Mouse (Mus musculus): Measurements from ENCODE around the gene Pitpnm1.
"Not testable (repeated sequence)": the region's sequence is repeated elsewhere in the genome, so short reads cannot be mapped to it uniquely, and the experiment has no call there.

The Pitpnm1 gene

DNA sequence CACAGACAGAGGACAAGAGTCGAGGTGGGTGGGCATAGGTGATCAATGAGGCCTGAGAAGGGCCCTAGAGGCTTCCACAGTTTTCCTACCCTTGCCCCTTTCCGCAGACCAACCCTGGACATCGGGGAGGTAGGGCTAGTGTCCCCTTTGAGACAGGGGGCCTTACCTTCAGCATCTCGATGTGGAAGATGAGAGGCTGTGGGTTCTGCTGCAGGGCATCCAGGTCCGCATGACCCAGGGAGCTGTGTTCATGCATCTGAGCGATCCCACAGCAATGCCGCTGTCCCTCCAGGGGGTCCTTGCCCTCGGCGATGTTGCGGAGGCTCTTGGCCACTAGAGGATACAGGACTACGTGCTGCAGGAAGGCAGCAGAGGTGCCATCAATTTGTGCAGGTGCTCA, 16.0 kb downstream of the Pitpnm1 start:
- no peak for DNase-seq (ENCODE audit: inconsistent age in 2 of 2, low spot score in 1 of 2)

DNA sequence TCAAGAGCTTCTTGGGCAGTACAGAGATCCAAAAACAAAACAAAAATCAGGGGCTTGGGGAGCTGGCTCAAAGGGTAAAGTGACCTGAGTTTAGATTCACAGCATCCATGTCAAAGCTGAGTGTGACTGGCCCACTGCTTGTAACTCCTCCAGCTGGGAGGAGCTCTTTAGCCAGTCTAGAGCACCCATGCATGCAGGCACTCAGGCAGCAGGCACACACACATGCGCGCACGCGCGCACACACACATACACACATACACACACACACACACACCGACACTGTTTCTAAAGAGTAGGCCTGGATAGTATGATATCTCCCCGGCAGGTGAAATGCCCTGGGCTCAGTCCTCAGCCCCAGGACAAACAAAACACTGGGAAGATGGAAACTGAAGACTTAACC, 17.2 kb downstream of the Pitpnm1 start:
- no peak for DNase-seq (ENCODE audit: inconsistent age in 2 of 2, low spot score in 1 of 2)

DNA sequence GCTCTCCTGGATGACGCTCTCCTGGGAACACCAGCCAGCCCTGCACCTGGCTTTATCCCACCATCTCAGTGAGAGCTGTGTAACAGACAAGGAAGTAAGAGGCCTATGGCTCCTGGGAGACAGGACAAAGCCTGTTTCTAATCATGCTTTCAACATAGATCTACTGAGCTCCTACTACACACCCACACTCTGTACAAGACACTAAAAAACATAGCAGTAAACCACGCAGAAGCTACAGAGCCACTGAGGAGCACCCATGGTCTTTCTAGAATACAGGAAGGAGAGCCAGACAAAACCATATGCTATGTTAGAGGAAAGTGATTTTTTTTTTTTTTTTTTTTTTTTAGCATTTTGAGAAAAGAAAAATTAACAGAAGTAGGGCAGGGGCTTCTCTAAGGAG, 18.6 kb downstream of the Pitpnm1 start:
- DNase-seq (ENCODE audit: inconsistent age in 2 of 2, low spot score in 1 of 2), result no peak

- no peak for DNase-seq (ENCODE audit: inconsistent age in 2 of 2, low spot score in 1 of 2)
These were observed 20.1 kb downstream of the Pitpnm1 start for GRCm38 (mm10) chr19:4119716-4120487.

- no peak for DNase-seq (ENCODE audit: inconsistent age in 2 of 2, low spot score in 1 of 2)
These were observed 20.7 kb downstream of the Pitpnm1 start for GRCm38 (mm10) chr19:4120496-4120895.

DNA sequence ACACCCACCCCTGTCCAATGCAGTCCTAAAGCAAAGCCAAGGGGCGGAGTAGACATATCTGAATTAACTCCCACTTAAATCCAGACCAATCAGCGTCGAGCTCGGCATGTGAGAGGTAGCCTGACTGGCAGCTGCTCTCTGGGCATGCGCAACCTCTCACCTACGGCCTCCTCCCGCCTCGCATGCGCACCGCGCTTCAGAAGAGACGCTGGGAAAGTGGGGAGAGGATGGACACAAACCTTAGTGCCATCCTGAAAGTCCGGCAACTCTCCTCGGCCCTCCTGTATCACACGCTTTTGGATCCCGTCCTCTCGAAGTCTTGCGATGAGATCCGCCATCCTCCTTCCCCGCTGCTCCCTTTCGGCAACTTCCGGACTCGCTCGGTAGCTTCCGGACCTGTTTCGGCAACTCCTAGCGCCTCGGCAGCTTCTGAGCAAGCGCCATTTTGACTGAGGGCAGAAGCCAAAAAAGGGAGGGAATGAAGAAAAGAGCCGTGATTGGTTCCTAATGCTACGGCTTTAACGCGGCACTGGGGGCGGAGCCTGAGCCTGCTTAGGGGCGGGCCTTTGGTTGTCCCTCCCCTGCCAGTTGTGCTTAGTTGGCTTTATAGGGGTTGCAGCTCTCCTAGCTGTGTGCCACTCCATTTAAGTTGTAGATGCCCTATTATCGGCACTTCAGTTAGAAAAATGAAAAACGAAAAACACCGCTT, 21.5 kb downstream of the Pitpnm1 start:
- DNase-seq (ENCODE audit: inconsistent age in 2 of 2, low spot score in 1 of 2), result peak; percentile 98 to 99

GRCm38 (mm10) chr19:4121896-4122295, 22.1 kb downstream of the Pitpnm1 start:
- DNase-seq (ENCODE audit: inconsistent age in 2 of 2, low spot score in 1 of 2), result not testable (repeated sequence)

GRCm38 (mm10) chr19:4122411-4123370, 22.9 kb downstream of the Pitpnm1 start:
- no peak for DNase-seq (ENCODE audit: inconsistent age in 2 of 2, low spot score in 1 of 2)

GRCm38 (mm10) chr19:4124432-4124831, 24.6 kb downstream of the Pitpnm1 start:
- DNase-seq (ENCODE audit: inconsistent age in 2 of 2, low spot score in 1 of 2), result no peak

GRCm38 (mm10) chr19:4125268-4125667, 25.5 kb downstream of the Pitpnm1 start:
- DNase-seq (ENCODE audit: inconsistent age in 2 of 2, low spot score in 1 of 2), result peak in 1 of 2 experiments; percentile 79

DNA sequence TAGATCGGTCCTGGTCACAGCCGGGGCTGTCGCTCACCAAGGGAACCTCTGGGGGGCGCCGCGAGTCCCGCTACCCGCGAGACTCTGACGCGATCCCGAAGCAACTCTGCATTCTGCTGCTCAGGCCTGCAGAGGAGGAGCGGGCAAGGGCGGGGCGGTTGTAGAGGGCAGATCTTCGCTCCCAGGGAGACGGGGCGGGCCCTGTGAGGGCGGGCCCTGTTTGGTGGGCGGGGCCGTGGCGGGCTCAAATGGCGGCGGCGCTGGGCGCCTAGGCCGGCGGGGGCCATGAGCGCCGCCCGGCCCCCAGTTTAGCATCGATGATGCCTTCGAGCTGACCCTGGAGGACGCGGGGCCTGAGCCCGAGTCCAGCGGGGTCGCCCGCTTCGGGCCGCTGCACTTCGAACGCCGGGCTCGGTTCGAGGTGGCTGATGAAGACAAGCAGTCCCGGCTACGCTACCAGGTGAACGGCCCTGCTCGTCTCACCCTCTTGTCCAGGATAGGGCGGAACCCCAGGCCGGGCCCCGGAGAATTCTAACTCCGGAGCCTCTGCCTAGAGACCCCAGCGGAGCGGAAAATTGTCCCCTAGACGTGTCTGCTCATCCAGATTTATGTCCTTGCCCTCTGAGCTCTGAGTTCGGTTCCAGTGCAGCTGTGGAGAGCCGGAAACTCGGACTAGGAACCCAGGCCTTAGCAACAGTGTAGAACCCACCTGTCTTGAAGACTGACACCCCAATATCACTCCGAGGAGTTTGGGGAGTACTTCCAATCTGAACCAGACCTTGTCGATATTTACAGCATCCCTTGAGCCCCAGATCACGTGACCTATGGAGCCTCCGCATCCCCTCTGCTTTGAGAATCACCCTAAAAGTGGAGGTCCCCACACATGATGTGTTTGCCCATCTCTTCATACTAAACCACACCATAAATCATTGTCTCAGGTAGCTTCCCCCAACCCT, 26.2 kb downstream of the Pitpnm1 start, which contains the start of gene Aip:
Gene Aip (minus strand): TSS at position 118 of the 956 bp plus-strand sequence.
- peak; percentile 99 for DNase-seq (ENCODE audit: inconsistent age in 2 of 2, low spot score in 1 of 2)

DNA sequence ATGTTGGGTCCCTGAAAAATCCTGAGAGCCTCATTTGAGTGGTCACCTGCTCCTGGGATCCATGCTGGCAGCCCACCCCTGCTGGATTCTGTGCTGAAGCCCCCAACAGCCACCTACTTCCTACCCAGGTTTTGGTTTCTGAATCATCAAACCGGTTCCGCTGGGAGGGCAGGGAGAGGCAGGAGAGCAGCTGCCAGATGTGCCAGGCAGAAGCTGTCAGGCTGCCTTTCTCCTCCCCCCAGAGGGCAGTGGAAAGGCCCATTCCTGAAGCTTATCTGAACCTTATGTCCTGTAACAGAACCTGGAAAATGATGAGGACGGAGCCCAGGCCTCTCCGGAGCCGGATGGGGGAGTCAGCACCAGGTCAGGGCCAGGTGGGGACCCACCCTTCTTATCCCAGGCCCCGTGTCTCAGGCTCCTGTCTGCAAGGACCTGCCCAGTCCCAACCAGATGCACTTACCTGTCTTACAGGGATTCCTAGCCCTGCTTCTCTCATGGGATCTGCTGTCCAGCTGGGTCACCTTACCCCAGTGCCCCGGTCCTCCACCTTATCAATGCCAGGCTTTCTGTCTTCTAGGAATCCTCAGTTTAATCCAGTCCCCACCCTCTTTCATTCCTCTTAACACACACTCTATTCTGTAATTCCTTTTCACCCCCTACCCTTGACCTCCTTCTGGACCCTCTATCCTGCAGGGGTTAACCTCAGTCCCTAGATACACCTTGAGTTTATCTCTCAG, 27.1 kb downstream of the Pitpnm1 start:
- DNase-seq (ENCODE audit: inconsistent age in 2 of 2, low spot score in 1 of 2), result peak in 1 of 2 experiments; percentile 70

DNA sequence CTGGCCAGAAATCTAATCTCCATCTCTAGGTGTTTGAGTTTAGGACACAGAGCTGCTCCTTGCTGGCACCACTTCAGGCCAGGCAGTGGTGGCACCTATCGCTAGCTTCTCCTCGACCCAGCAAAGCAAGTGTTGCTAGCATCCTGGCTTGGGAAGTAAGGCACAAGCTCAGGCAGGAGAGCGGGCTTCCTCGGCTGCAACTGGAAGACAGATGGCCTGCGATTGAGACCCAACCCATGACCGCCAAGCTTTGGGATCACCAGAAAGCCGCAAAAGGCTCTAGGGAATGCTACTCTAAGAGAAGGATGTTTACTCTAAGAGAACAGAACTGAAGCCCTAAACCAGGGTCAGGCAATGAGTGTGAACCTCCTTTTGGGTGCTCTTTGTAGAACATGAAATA, 29.7 kb downstream of the Pitpnm1 start:
- DNase-seq (ENCODE audit: inconsistent age in 2 of 2, low spot score in 1 of 2), result no peak

DNA sequence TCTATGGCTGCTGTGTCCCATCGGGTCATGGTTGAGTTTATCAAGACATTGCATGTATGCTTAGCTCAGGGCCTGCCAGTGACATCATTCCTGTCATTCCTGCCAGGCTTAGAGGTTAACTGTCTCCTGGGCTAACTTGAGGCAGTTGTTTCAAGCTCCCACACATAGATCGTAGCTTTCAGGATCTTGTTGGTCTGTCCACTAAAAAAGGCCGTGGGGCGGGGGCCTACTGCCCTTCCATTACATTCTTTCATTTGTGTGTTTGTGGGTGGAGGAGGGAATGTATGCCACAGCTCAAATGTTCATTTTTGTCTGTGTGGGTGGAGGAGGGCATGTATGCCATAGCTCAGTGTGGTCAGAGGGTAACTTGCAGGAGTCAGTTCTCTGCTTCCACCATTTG, 30.3 kb downstream of the Pitpnm1 start:
- no peak for DNase-seq (ENCODE audit: inconsistent age in 2 of 2, low spot score in 1 of 2)

- no peak for DNase-seq (ENCODE audit: inconsistent age in 2 of 2, low spot score in 1 of 2)
These were observed 31.3 kb downstream of the Pitpnm1 start for GRCm38 (mm10) chr19:4131075-4131474.

DNA sequence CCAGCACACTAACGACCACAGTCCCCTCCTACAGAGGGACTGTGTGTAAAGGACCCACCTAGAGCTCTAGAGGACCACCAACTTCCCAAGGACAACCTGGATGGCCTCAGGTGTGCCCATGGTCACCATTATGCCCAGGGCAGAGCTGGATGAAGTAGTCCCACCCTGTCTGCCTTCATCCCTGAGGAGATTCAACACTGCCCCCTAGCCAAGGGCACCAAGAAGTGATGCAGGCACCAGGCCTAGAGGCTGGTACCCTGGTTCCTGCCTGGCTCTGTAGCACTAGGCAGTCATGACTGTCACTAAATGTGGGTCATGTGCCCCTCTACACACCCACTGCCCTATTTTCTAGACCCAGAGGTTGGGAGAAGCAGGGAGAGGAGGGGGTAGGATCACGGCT, 32.0 kb downstream of the Pitpnm1 start:
- DNase-seq (ENCODE audit: inconsistent age in 2 of 2, low spot score in 1 of 2), result peak in 1 of 2 experiments; percentile 57

DNA sequence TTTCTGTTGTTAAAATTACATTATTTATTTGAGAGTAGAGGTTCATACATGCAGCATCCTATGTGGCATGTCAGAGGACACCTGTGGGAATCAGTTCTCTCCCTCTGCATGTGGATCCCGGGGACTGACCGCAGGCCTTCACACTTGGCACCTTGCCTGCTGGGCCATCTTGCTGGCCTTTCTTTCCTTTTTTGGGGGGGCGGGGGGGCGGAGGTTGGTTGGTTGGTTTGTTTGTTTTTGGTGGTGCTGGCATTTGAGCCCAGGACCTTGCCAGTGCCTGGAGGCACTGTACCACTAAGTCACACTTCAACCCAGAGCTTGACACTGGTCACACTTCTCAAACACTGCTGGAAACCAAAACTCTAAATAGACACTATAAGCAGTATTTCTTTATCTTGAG, 34.6 kb downstream of the Pitpnm1 start:
- no peak for DNase-seq (ENCODE audit: inconsistent age in 2 of 2, low spot score in 1 of 2)

DNA sequence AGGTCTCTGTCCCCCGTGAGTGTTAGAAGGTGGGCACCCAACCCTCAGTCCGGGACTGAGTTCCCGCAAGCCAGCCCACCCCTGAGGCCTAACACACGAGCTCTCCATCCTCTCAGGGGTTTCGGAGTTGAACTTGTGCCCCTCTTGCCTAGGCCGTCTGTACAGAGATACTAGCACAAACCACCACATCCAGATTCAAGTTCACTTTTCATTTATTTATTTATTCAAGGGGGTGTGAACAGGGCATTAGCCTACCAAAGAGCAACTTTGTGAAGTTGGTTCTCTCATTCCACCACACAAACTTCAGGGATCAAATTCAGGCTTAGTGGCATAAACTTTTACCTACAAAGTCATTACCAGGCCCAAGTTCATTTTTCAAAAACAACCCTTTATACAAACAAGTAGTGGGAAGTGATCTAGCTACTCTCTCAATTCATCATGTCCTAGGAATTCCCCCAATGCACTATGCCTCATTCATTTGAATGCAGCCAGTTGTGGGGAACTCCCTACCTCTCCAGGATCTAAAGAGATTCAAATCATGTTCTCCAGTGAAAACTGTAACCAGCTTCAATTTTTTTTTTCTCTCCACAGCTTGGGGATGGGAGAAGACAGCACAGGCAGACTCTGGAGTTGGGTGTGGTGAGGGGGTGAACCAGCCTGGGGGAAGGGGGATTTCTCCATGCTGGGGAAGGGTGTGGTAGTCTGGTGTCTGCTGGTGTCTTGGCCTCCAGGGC, 35.6 kb downstream of the Pitpnm1 start:
- not testable (repeated sequence) for DNase-seq (ENCODE audit: inconsistent age in 2 of 2, low spot score in 1 of 2)

DNA sequence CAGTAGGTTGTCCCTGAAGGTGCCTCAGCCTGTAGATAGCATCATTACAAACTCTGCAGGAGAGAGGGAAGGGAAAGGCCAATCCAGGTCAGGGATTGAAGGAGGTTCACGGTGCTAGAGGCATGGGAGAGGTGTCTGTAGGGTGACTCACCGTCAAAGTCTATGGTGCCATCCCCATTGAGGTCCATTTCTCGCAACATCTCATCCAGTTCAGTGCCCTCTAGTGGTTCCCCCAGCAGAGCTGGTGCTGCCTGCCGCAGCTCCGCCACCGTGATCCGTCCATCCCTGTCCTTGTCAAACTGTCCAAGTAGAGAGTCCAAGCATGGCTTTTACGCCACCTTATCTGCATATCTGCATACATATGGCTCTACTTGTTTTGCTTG, 36.2 kb downstream of the Pitpnm1 start:
- peak in 1 of 2 experiments; percentile 82 for DNase-seq (ENCODE audit: inconsistent age in 2 of 2, low spot score in 1 of 2)
